Mouse (Mus musculus) MEL (cell line): Measurements from ENCODE around the gene Clrn1. TPM values are rescaled to one million over a fixed set of nuclear protein-coding genes. Genes with fewer than 3 reads are reported as not detected.

Source experiments
- DNase-seq: peaks from one replicate; pipeline ENCODE4 v3.0.0; 2011; ENCODE audit warnings: low read depth, low spot score
- H3K27ac ChIP-seq: 2 replicates; pipeline ENCODE4 v1.5.1; 2012; ENCODE audit warnings: low read depth, mild to moderate bottlenecking, control low read depth, low read length, moderate library complexity; ENCODE audit not compliant: control insufficient read depth
- H3K27me3 ChIP-seq, 2 experiments: fragments of 150-350 bp in 1 of 2; sonication (generic) in 1 of 2; 2 replicates each; pipeline ENCODE4 v1.6.1; 2012; ENCODE audit warnings: low read length in 2 of 2, mild to moderate bottlenecking in 2 of 2, improper control_type of control experiment in 1 of 2, moderate library complexity in 1 of 2; ENCODE audit not compliant: insufficient read depth in 2 of 2, control insufficient read depth in 1 of 2
- H3K36me3 ChIP-seq, 2 experiments: 2 replicates each; pipeline ENCODE4 v1.6.1; 2012 to 2014; ENCODE audit warnings: low read length in 2 of 2, improper control_type of control experiment in 1 of 2, inconsistent platforms in 1 of 2, mild to moderate bottlenecking in 1 of 2; ENCODE audit not compliant: insufficient read depth in 2 of 2, control insufficient read depth in 1 of 2
- H3K4me1 ChIP-seq, 2 experiments: fragments of 150-350 bp in 1 of 2; sonication (generic) in 1 of 2; 2 replicates each; pipeline ENCODE4 v1.6.1; 2012; ENCODE audit warnings: low read length in 2 of 2, improper control_type of control experiment in 1 of 2, mild to moderate bottlenecking in 1 of 2; ENCODE audit not compliant: insufficient read depth in 2 of 2, control insufficient read depth in 1 of 2
- H3K4me3 ChIP-seq, 2 experiments: fragments of 150-350 bp in 1 of 2; sonication (generic) in 1 of 2; 2 replicates each; pipeline ENCODE4 v1.5.1; 2012; ENCODE audit warnings: low read depth in 2 of 2, low read length in 2 of 2, mild to moderate bottlenecking in 2 of 2, moderate library complexity in 2 of 2, control low read depth in 1 of 2, improper control_type of control experiment in 1 of 2; ENCODE audit not compliant: control insufficient read depth in 1 of 2, insufficient read depth in 1 of 2
- H3K79me2 ChIP-seq: 2 replicates; pipeline ENCODE4 v1.6.1; 2012; ENCODE audit warnings: mild to moderate bottlenecking, low read length, moderate library complexity; ENCODE audit not compliant: control insufficient read depth, poor library complexity, insufficient read depth
- H3K9ac ChIP-seq: 2 replicates; pipeline ENCODE4 v1.6.1; 2012; ENCODE audit warnings: low read depth, mild to moderate bottlenecking, control low read depth, low read length, moderate library complexity; ENCODE audit not compliant: control insufficient read depth, poor library complexity, severe bottlenecking
- H3K9me3 ChIP-seq: fragments of 150-350 bp; sonication (generic); replicated peaks from 2 replicates; pipeline ENCODE4 v1.6.1; 2012; ENCODE audit warnings: mild to moderate bottlenecking, low read length, improper control_type of control experiment, moderate library complexity; ENCODE audit not compliant: insufficient read depth
- ELF1 ChIP-seq: IDR thresholded peaks from 2 replicates; pipeline ENCODE4 v1.6.1; 2014; ENCODE audit warnings: low read depth, mild to moderate bottlenecking, inconsistent platforms, low read length, improper control_type of control experiment, moderate library complexity
- GATA1 ChIP-seq: IDR thresholded peaks from 2 replicates; pipeline ENCODE4 v1.6.1; 2011; ENCODE audit warnings: low read depth, low read length, improper control_type of control experiment
- JUND ChIP-seq: IDR thresholded peaks from 2 replicates; pipeline ENCODE4 v1.6.1; 2011; ENCODE audit warnings: low read depth, mild to moderate bottlenecking, improper control_type of control experiment, low read length
- MXI1 ChIP-seq: IDR thresholded peaks from 2 replicates; pipeline ENCODE4 v1.6.1; 2011; ENCODE audit warnings: mild to moderate bottlenecking, low read depth, low read length, improper control_type of control experiment
- MYB ChIP-seq: IDR thresholded peaks from 2 replicates; pipeline ENCODE4 v1.6.1; 2011; ENCODE audit warnings: mild to moderate bottlenecking, low read depth, low read length, improper control_type of control experiment
- NELFE ChIP-seq: IDR thresholded peaks from 2 replicates; pipeline ENCODE4 v1.6.1; 2011; ENCODE audit warnings: low read depth, low read length, improper control_type of control experiment
- NRF1 ChIP-seq: IDR thresholded peaks from 2 replicates; pipeline ENCODE4 v1.6.1; 2014; ENCODE audit warnings: low read depth, mild to moderate bottlenecking, inconsistent platforms, low read length, improper control_type of control experiment, moderate library complexity; ENCODE audit not compliant: poor library complexity, insufficient read depth, severe bottlenecking
- POLR2A ChIP-seq, 2 experiments: IDR thresholded peaks; 2 replicates each; pipeline ENCODE4 v1.6.1; 2011 to 2012; ENCODE audit warnings: low read length in 2 of 2, mild to moderate bottlenecking in 2 of 2, control low read depth in 1 of 2, improper control_type of control experiment in 1 of 2, low read depth in 1 of 2, moderate library complexity in 1 of 2; ENCODE audit not compliant: control insufficient read depth in 1 of 2, insufficient read depth in 1 of 2, poor library complexity in 1 of 2
- POLR2AphosphoS2 ChIP-seq: IDR thresholded peaks from 2 replicates; pipeline ENCODE4 v1.6.1; 2011; ENCODE audit warnings: low read length, improper control_type of control experiment
- POLR2AphosphoS5 ChIP-seq: IDR thresholded peaks from 2 replicates; pipeline ENCODE4 v1.6.1; 2012; ENCODE audit warnings: low read depth, borderline replicate concordance, mild to moderate bottlenecking, inconsistent platforms, low read length, moderate library complexity, mixed read lengths
- RAD21 ChIP-seq: IDR thresholded peaks from 2 replicates; pipeline ENCODE4 v1.6.1; 2011; ENCODE audit warnings: mild to moderate bottlenecking, low read depth, low read length, improper control_type of control experiment
- RCOR1 ChIP-seq: IDR thresholded peaks from 2 replicates; pipeline ENCODE4 v1.6.1; 2012; ENCODE audit warnings: low read depth, mild to moderate bottlenecking, inconsistent platforms, low read length, improper control_type of control experiment
- SIN3A ChIP-seq: IDR thresholded peaks from 2 replicates; pipeline ENCODE4 v1.6.1; 2012; ENCODE audit warnings: low read length, improper control_type of control experiment, inconsistent platforms
- SMC3 ChIP-seq: IDR thresholded peaks from 2 replicates; pipeline ENCODE4 v1.6.1; 2011; ENCODE audit warnings: low read depth, low read length, improper control_type of control experiment
- TAL1 ChIP-seq: IDR thresholded peaks from 2 replicates; pipeline ENCODE4 v1.6.1; 2012; ENCODE audit warnings: mild to moderate bottlenecking, inconsistent platforms, low read length, moderate library complexity, mixed read lengths
- TCF12 ChIP-seq: IDR thresholded peaks from 2 replicates; pipeline ENCODE4 v1.6.1; 2014; ENCODE audit warnings: low read depth, mild to moderate bottlenecking, inconsistent platforms, low read length, improper control_type of control experiment, moderate library complexity
- USF1 ChIP-seq: IDR thresholded peaks from 2 replicates; pipeline ENCODE4 v1.6.1; 2014; ENCODE audit warnings: low read depth, mild to moderate bottlenecking, inconsistent platforms, low read length, improper control_type of control experiment, moderate library complexity
- USF2 ChIP-seq, 2 experiments: IDR thresholded peaks; 2 replicates each; pipeline ENCODE4 v1.6.1; 2011 to 2012; ENCODE audit warnings: improper control_type of control experiment in 2 of 2, low read length in 2 of 2, borderline replicate concordance in 1 of 2, inconsistent platforms in 1 of 2, low read depth in 1 of 2, mild to moderate bottlenecking in 1 of 2; ENCODE audit not compliant: insufficient read depth in 1 of 2
- ZMIZ1 ChIP-seq: IDR thresholded peaks from 2 replicates; pipeline ENCODE4 v1.6.1; 2012; ENCODE audit warnings: low read depth, mild to moderate bottlenecking, inconsistent platforms, low read length, improper control_type of control experiment, moderate library complexity
- polyA plus RNA-seq, 2 experiments: library from polyadenylated mRNA; stranded (reverse) in 1 of 2; unstranded in 1 of 2; fragments of >175 nt in 1 of 2; fragments of >200 nt in 1 of 2; gene quantifications; 2 replicates each; pipeline versions ENCODE4 v1.2.1 to v1.2.4; 2012; ENCODE audit warnings: low replicate concordance in 2 of 2, low read depth in 1 of 2; ENCODE audit not compliant: insufficient read length in 2 of 2, insufficient read depth in 1 of 2, missing spikeins in 1 of 2
- total RNA-seq: library from RNA; depleted of rRNA; stranded (reverse); fragments of 300-350 nt; gene quantifications from 2 replicates; pipeline ENCODE4 v1.2.3, GENCODE M21; 2012

The Clrn1 gene
- total and polyA plus RNA-seq, 3 experiments: not detected

DNA sequence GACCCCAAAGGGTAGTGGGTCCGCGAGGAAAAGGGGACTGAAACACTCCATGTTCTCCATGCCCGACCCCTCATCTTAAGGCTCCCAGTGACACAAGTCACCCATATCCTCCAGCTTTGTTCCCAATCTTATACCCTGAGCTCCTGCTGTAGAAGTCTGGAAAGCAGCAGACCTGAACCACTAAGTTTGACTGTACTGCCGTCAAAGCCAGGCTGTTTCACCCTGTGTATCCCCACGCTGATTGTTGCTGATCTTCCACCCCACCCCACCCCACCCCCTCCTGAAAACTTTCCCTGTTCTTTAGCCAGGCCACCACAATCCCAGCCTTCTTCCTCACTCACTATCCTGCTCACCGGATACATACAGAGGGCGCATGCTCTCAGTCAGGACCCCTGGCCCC, 37.5 kb upstream of the Clrn1 start:
- Histone ChIP-seq H3K9ac (no peak overlapping the region), H3K4me3 (no peak overlapping the region), H3K27me3 (no peaks in the 10 kb centered on the region), H3K9me3 (no peaks in the 10 kb centered on the region; the same call in 1 of the 2 replicates), H3K4me1 (no peaks in the 10 kb centered on the region), H3K79me2 (no peaks in the 10 kb centered on the region), H3K27ac (no peak overlapping the region), H3K36me3 (no peaks in the 10 kb centered on the region)
- no peak for TF ChIP-seq RAD21
- no peak for TF ChIP-seq SMC3
- no peak for TF ChIP-seq TAL1
- TF ChIP-seq MXI1: no peak
- TF ChIP-seq SIN3A: no peak
- no peak for TF ChIP-seq POLR2AphosphoS2
- no peak for TF ChIP-seq ELF1
- TF ChIP-seq USF1: no peak
- no peak for TF ChIP-seq JUND
- TF ChIP-seq USF2 (IDR thresholded peaks at IDR 0.05; ENCODE audit: borderline replicate concordance in 1 of 2, insufficient read depth in 1 of 2, low read depth in 1 of 2, low read length in 2 of 2): no peak
- TF ChIP-seq RCOR1: no peak
- no peak for TF ChIP-seq NRF1
- TF ChIP-seq TCF12: no peak
- no peak for TF ChIP-seq NELFE
- no peak for TF ChIP-seq POLR2A (IDR thresholded peaks at IDR 0.05; ENCODE audit: control insufficient read depth in 1 of 2, insufficient read depth in 1 of 2, low read depth in 1 of 2, low read length in 2 of 2, poor library complexity in 1 of 2)
- TF ChIP-seq MYB: no peak
- TF ChIP-seq POLR2AphosphoS5: no peak
- no peak for TF ChIP-seq ZMIZ1
- no peak for TF ChIP-seq GATA1
- no peak for DNase-seq

- Histone ChIP-seq H3K9me3 (no peaks in the 10 kb centered on the region; the same call in 1 of the 2 replicates), H3K27ac (no peak overlapping the region), H3K36me3 (no peaks in the 10 kb centered on the region), H3K9ac (no peak overlapping the region), H3K79me2 (no peaks in the 10 kb centered on the region), H3K4me3 (no peak overlapping the region), H3K4me1 (no peaks in the 10 kb centered on the region), H3K27me3 (no peaks in the 10 kb centered on the region)
- DNase-seq: no peak
- TF ChIP-seq JUND (no peak), TAL1 (no peak)
These were observed 36.2 kb upstream of the Clrn1 start for GRCm38 (mm10) chr3:58921316-58921715.
